Mouse (Mus musculus) MEL (cell line): ENCODE measurements around the gene Pknox1.

Experiments
- CTCF ChIP-seq, 3 experiments: IDR thresholded peaks in 2 of 3; conservative IDR thresholded peaks in 1 of 3; 2 replicates each; pipeline ENCODE4 v1.5.1; 2011 to 2012; ENCODE audit warnings: low read length in 3 of 3, low read depth in 2 of 3, mild to moderate bottlenecking in 2 of 3, improper control_type of control experiment in 1 of 3, inconsistent platforms in 1 of 3, mixed read lengths in 1 of 3, moderate library complexity in 1 of 3; ENCODE audit not compliant: control insufficient read depth in 1 of 3, insufficient read depth in 1 of 3, poor library complexity in 1 of 3, severe bottlenecking in 1 of 3
- EP300 ChIP-seq, 2 experiments: IDR thresholded peaks; 2 replicates each; pipeline ENCODE4 v1.6.1; 2011; ENCODE audit warnings: improper control_type of control experiment in 2 of 2, low read length in 2 of 2, low read depth in 1 of 2, mild to moderate bottlenecking in 1 of 2
- GATA1 ChIP-seq: IDR thresholded peaks from 2 replicates; pipeline ENCODE4 v1.6.1; 2011; ENCODE audit warnings: low read depth, low read length, improper control_type of control experiment
- MEF2A ChIP-seq: IDR thresholded peaks from 2 replicates; pipeline ENCODE4 v1.6.1; 2014; ENCODE audit warnings: low read depth, mild to moderate bottlenecking, inconsistent platforms, low read length, improper control_type of control experiment; ENCODE audit not compliant: poor library complexity, insufficient replicate concordance, severe bottlenecking; ENCODE audit errors: extremely low read depth
- POLR2A ChIP-seq, 2 experiments: IDR thresholded peaks; 2 replicates each; pipeline ENCODE4 v1.6.1; 2011 to 2012; ENCODE audit warnings: low read length in 2 of 2, mild to moderate bottlenecking in 2 of 2, control low read depth in 1 of 2, improper control_type of control experiment in 1 of 2, low read depth in 1 of 2, moderate library complexity in 1 of 2; ENCODE audit not compliant: control insufficient read depth in 1 of 2, insufficient read depth in 1 of 2, poor library complexity in 1 of 2
- POLR2AphosphoS2 ChIP-seq: IDR thresholded peaks from 2 replicates; pipeline ENCODE4 v1.6.1; 2011; ENCODE audit warnings: low read length, improper control_type of control experiment
- POLR2AphosphoS5 ChIP-seq: IDR thresholded peaks from 2 replicates; pipeline ENCODE4 v1.6.1; 2012; ENCODE audit warnings: low read depth, borderline replicate concordance, mild to moderate bottlenecking, inconsistent platforms, low read length, moderate library complexity, mixed read lengths
- RCOR1 ChIP-seq: IDR thresholded peaks from 2 replicates; pipeline ENCODE4 v1.6.1; 2012; ENCODE audit warnings: low read depth, mild to moderate bottlenecking, inconsistent platforms, low read length, improper control_type of control experiment
- SMC3 ChIP-seq: IDR thresholded peaks from 2 replicates; pipeline ENCODE4 v1.6.1; 2011; ENCODE audit warnings: low read depth, low read length, improper control_type of control experiment
- TBP ChIP-seq: IDR thresholded peaks from 2 replicates; pipeline ENCODE4 v1.8.0; 2011; ENCODE audit warnings: low read depth, low read length, improper control_type of control experiment
- TCF12 ChIP-seq: IDR thresholded peaks from 2 replicates; pipeline ENCODE4 v1.6.1; 2014; ENCODE audit warnings: low read depth, mild to moderate bottlenecking, inconsistent platforms, low read length, improper control_type of control experiment, moderate library complexity
- USF1 ChIP-seq: IDR thresholded peaks from 2 replicates; pipeline ENCODE4 v1.6.1; 2014; ENCODE audit warnings: low read depth, mild to moderate bottlenecking, inconsistent platforms, low read length, improper control_type of control experiment, moderate library complexity
- ZMIZ1 ChIP-seq: IDR thresholded peaks from 2 replicates; pipeline ENCODE4 v1.6.1; 2012; ENCODE audit warnings: low read depth, mild to moderate bottlenecking, inconsistent platforms, low read length, improper control_type of control experiment, moderate library complexity
- ZNF384 ChIP-seq: IDR thresholded peaks from 2 replicates; pipeline ENCODE4 v1.6.1; 2012; ENCODE audit warnings: low read depth, mild to moderate bottlenecking, inconsistent platforms, low read length, improper control_type of control experiment

DNA sequence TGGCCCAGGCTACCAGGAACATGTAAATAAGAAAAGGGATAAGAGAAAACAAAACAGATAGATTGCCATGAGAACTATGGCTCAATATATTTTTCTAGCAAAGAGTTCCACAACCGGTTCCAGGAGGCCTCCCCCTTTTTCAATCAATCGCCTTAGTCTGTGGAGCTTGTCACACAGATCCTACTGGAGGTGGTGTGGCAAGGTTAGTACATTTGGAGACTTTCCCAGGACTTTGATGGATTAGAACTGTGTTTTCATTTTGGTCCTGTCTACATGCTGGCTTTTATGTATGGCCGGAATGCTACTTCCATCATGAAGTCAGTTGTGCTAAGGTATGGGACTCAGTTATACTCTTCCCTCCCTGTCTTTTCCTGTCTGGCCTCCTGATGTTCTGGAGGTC is 45.4 kb downstream of the Pknox1 start:
- TF ChIP-seq GATA1 (no peak), CTCF (IDR thresholded peaks at IDR 0.05 in 2 of 3, conservative IDR thresholded peaks at IDR 0.05 in 1 of 3; ENCODE audit: control insufficient read depth in 1 of 3, insufficient read depth in 1 of 3, low read depth in 2 of 3, low read length in 3 of 3, poor library complexity in 1 of 3, severe bottlenecking in 1 of 3) (no peak), RCOR1 (no peak), POLR2A (IDR thresholded peaks at IDR 0.05; ENCODE audit: control insufficient read depth in 1 of 2, insufficient read depth in 1 of 2, low read depth in 1 of 2, low read length in 2 of 2, poor library complexity in 1 of 2) (no peak), EP300 (IDR thresholded peaks at IDR 0.05; ENCODE audit: low read depth in 1 of 2, low read length in 2 of 2) (no peak), ZMIZ1 (no peak), MEF2A (no peak), TBP (no peak), POLR2AphosphoS2 (no peak), SMC3 (no peak), TCF12 (no peak), POLR2AphosphoS5 (no peak), USF1 (no peak), ZNF384 (no peak)
